Mouse (Mus musculus): ENCODE measurements at regions not wholly inside any gene's neighbourhood (a gene's known extent, or its start where the extent isn't known, plus 50 kb on each side); places are given as distances from the start of the nearest gene placed in this dataset.
A peak's percentile ranks its signal among the peaks of the same experiment; 100 is the strongest.

- no peak overlapping the region for H3K27ac ChIP-seq (replicated peaks; ENCODE audit: low read depth, low read length)
- no peaks in the 10 kb centered on the region for H3K27me3 ChIP-seq (replicated peaks; ENCODE audit: control insufficient read depth, insufficient read depth, low read length)
- H3K4me1 ChIP-seq (ENCODE audit: control insufficient read depth, insufficient read depth, low read length) = peaks cover 15% of the 10 kb centered on the region; the same call in 1 of the 2 replicates
- H3K4me2 ChIP-seq (ENCODE audit: low read depth, low read length) = no peak overlapping the region
- no peaks in the 10 kb centered on the region for H3K9me3 ChIP-seq (ENCODE audit: control insufficient read depth, low read length)
- H3K9ac ChIP-seq (ENCODE audit: low read depth, low read length) = no peak overlapping the region
- no peak for DNase-seq (ENCODE audit: low spot score)
- no peak for ATAC-seq (ENCODE audit: low read depth)
- no peak overlapping the region for H3K4me3 ChIP-seq (ENCODE audit: low read depth, low read length)
- WGBS = 92% methylated on average over 6 of the region's 6 CpGs
- no peaks in the 10 kb centered on the region for H3K36me3 ChIP-seq (ENCODE audit: control insufficient read depth, insufficient read depth, low read length)
Measured at GRCm38 (mm10) chr9:67610696-67611095, 51.2 kb upstream of the Tln2 start.

DNA sequence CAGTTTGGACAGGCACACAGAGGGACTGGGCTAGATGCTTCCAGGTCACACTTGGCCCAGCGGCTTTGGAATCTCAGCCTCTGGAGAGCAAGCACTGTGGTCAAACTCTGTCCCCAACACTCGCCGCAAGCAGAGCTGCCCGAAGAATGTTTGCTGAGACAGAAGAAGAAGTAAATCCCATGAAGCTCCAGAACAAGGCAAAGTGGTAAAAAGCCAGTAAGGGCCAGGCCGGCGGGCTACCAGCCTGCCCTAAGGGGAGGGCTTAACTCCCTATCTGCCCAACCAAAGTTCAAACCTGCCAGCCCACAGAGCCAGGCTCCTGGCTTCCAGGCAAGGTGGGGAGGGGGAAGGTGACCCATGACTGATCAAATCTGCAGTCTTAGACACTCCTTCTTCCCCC lies 52.2 kb upstream of the Tln2 start:
- ATAC-seq (ENCODE audit: low read depth) = no peak

GRCm38 (mm10) chr9:67612101-67612500 lies 52.6 kb upstream of the Tln2 start:
- ATAC-seq (ENCODE audit: low read depth) = no peak
- no peak overlapping the region for H3K4me3 ChIP-seq (ENCODE audit: low read depth, low read length)
- WGBS = 89% methylated on average over 2 of the region's 2 CpGs
- no peak overlapping the region for H3K9ac ChIP-seq (ENCODE audit: low read depth, low read length)
- no peak overlapping the region for H3K27ac ChIP-seq (replicated peaks; ENCODE audit: low read depth, low read length)
- H3K4me2 ChIP-seq (ENCODE audit: low read depth, low read length) = no peak overlapping the region
- H3K27me3 ChIP-seq (replicated peaks; ENCODE audit: control insufficient read depth, insufficient read depth, low read length) = no peaks in the 10 kb centered on the region
- DNase-seq (ENCODE audit: low spot score) = no peak
- H3K36me3 ChIP-seq (ENCODE audit: control insufficient read depth, insufficient read depth, low read length) = no peaks in the 10 kb centered on the region
- peaks cover 18% of the 10 kb centered on the region for H3K4me1 ChIP-seq (ENCODE audit: control insufficient read depth, insufficient read depth, low read length)
- no peaks in the 10 kb centered on the region for H3K9me3 ChIP-seq (ENCODE audit: control insufficient read depth, low read length)

More for the DNA sequence above, 52.2 kb upstream of the Tln2 start:
- Histone ChIP-seq H3K4me1 (ENCODE audit: control insufficient read depth, insufficient read depth, low read length) (peaks cover 14% of the 10 kb centered on the region), H3K27me3 (replicated peaks; ENCODE audit: control insufficient read depth, insufficient read depth, low read length) (no peaks in the 10 kb centered on the region), H3K27ac (replicated peaks; ENCODE audit: low read depth, low read length) (no peak overlapping the region), H3K9me3 (ENCODE audit: control insufficient read depth, low read length) (no peaks in the 10 kb centered on the region), H3K36me3 (ENCODE audit: control insufficient read depth, insufficient read depth, low read length) (no peaks in the 10 kb centered on the region), H3K9ac (ENCODE audit: low read depth, low read length) (no peak overlapping the region), H3K4me3 (ENCODE audit: low read depth, low read length) (no peak overlapping the region), H3K4me2 (ENCODE audit: low read depth, low read length) (no peak overlapping the region)
- DNase-seq (ENCODE audit: low spot score) = no peak
- 87% methylated on average over 6 of the region's 6 CpGs for WGBS

GRCm38 (mm10) chr9:67614068-67614727 lies 54.7 kb upstream of the Tln2 start:
- H3K36me3 ChIP-seq (ENCODE audit: control insufficient read depth, insufficient read depth, low read length) = no peaks in the 10 kb centered on the region
- no peak overlapping the region for H3K27ac ChIP-seq (replicated peaks; ENCODE audit: low read depth, low read length)
- H3K4me3 ChIP-seq (ENCODE audit: low read depth, low read length) = no peak overlapping the region
- 46% methylated on average over 2 of the region's 2 CpGs for WGBS
- no peak for DNase-seq (ENCODE audit: low spot score)
- H3K27me3 ChIP-seq (replicated peaks; ENCODE audit: control insufficient read depth, insufficient read depth, low read length) = no peaks in the 10 kb centered on the region
- H3K4me2 ChIP-seq (ENCODE audit: low read depth, low read length) = no peak overlapping the region
- no peak overlapping the region for H3K9ac ChIP-seq (ENCODE audit: low read depth, low read length)
- ATAC-seq (ENCODE audit: low read depth) = no peak
- peaks cover 33% of the 10 kb centered on the region for H3K4me1 ChIP-seq (ENCODE audit: control insufficient read depth, insufficient read depth, low read length)
- H3K9me3 ChIP-seq (ENCODE audit: control insufficient read depth, low read length) = no peaks in the 10 kb centered on the region

- no peak overlapping the region for H3K27ac ChIP-seq (replicated peaks; ENCODE audit: low read depth, low read length)
Measured at GRCm38 (mm10) chr9:67616207-67616606, 56.7 kb upstream of the Tln2 start.

GRCm38 (mm10) chr9:67617341-67618217 lies 58.1 kb upstream of the Tln2 start:
- no peaks in the 10 kb centered on the region for H3K27me3 ChIP-seq (replicated peaks; ENCODE audit: control insufficient read depth, insufficient read depth, low read length)
- 25% methylated on average over 14 of the region's 14 CpGs for WGBS
- H3K4me3 ChIP-seq (ENCODE audit: low read depth, low read length) = no peak overlapping the region
- ATAC-seq (ENCODE audit: low read depth) (peak; percentile 47; the same call in 1 of the 2 replicates), DNase-seq (ENCODE audit: low spot score) (peak; percentile 91)
- no peaks in the 10 kb centered on the region for H3K9me3 ChIP-seq (ENCODE audit: control insufficient read depth, low read length)
- H3K4me2 ChIP-seq (ENCODE audit: low read depth, low read length) = peak overlapping the region; percentile 28
- H3K27ac ChIP-seq (replicated peaks; ENCODE audit: low read depth, low read length) = peak overlapping the region; percentile 41; the same call in 1 of the 2 replicates
- no peak overlapping the region for H3K9ac ChIP-seq (ENCODE audit: low read depth, low read length)
- peaks cover 45% of the 10 kb centered on the region for H3K4me1 ChIP-seq (ENCODE audit: control insufficient read depth, insufficient read depth, low read length)
- no peaks in the 10 kb centered on the region for H3K36me3 ChIP-seq (ENCODE audit: control insufficient read depth, insufficient read depth, low read length)

More at GRCm38 (mm10) chr9:67616207-67616606, 56.7 kb upstream of the Tln2 start:
- ATAC-seq (ENCODE audit: low read depth) (no peak), DNase-seq (ENCODE audit: low spot score) (no peak)
- Histone ChIP-seq H3K4me1 (ENCODE audit: control insufficient read depth, insufficient read depth, low read length) (peaks cover 42% of the 10 kb centered on the region), H3K9ac (ENCODE audit: low read depth, low read length) (no peak overlapping the region), H3K27me3 (replicated peaks; ENCODE audit: control insufficient read depth, insufficient read depth, low read length) (no peaks in the 10 kb centered on the region), H3K4me3 (ENCODE audit: low read depth, low read length) (no peak overlapping the region), H3K36me3 (ENCODE audit: control insufficient read depth, insufficient read depth, low read length) (no peaks in the 10 kb centered on the region), H3K4me2 (ENCODE audit: low read depth, low read length) (no peak overlapping the region), H3K9me3 (ENCODE audit: control insufficient read depth, low read length) (no peaks in the 10 kb centered on the region)
- 96% methylated on average over 2 of the region's 2 CpGs for WGBS

DNA sequence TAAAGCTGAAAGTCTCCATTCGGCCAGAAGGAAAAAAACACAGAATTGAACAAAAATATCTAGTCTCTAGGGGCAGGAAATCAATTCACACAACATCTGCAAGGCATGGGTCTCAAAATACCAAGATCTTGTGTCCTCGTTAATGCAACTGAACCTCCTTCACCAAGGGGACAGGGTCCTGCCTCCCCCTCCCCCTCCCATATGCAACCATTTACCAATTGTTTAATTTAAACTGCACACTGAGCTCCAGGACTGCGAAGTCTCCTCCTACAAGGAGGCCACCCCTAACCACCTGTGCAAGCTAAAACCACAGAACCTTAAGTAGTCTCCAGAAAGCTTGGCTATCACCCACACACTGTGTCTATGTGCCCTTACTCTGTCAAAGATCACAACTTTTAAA lies 61.4 kb upstream of the Tln2 start:
- Histone ChIP-seq H3K27ac (replicated peaks; ENCODE audit: low read depth, low read length) (0 out of 2 replicates have a peak overlapping the region, but pooled peaks have one; percentile 46), H3K9ac (ENCODE audit: low read depth, low read length) (no peak overlapping the region), H3K27me3 (replicated peaks; ENCODE audit: control insufficient read depth, insufficient read depth, low read length) (no peaks in the 10 kb centered on the region), H3K4me2 (ENCODE audit: low read depth, low read length) (no peak overlapping the region), H3K36me3 (ENCODE audit: control insufficient read depth, insufficient read depth, low read length) (no peaks in the 10 kb centered on the region), H3K4me1 (ENCODE audit: control insufficient read depth, insufficient read depth, low read length) (peaks cover 34% of the 10 kb centered on the region), H3K9me3 (ENCODE audit: control insufficient read depth, low read length) (no peaks in the 10 kb centered on the region), H3K4me3 (ENCODE audit: low read depth, low read length) (no peak overlapping the region)
- 23% methylated on average over 3 of the region's 3 CpGs for WGBS
- ATAC-seq (ENCODE audit: low read depth) (no peak), DNase-seq (ENCODE audit: low spot score) (peak; percentile 53)

DNA sequence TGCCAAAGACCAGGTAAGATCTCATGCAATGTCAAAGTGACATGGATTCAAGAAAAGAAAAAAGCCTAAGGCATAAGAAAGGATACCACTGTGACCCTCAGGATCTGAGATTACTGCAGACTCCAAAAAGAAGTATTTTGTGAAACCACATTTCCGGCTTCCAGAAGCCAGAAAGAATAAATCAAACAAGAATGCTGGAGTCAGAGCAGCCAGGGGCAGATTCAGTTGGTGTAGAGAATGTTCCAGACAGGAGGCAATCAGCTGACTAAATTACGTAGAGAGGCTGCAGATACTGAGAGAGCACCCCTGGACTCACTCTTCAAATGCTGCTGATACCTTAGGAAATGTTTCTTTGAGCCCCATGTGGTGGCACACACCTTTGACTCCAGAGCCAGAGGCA lies 67.7 kb upstream of the Tln2 start:
- Histone ChIP-seq H3K9me3 (ENCODE audit: control insufficient read depth, low read length) (no peaks in the 10 kb centered on the region), H3K4me2 (ENCODE audit: low read depth, low read length) (no peak overlapping the region), H3K9ac (ENCODE audit: low read depth, low read length) (no peak overlapping the region), H3K36me3 (ENCODE audit: control insufficient read depth, insufficient read depth, low read length) (no peaks in the 10 kb centered on the region), H3K4me1 (ENCODE audit: control insufficient read depth, insufficient read depth, low read length) (0 out of 2 replicates have a peak, but pooled peaks cover 10% of the 10 kb centered on the region), H3K27ac (replicated peaks; ENCODE audit: low read depth, low read length) (no peak overlapping the region), H3K4me3 (ENCODE audit: low read depth, low read length) (no peak overlapping the region), H3K27me3 (replicated peaks; ENCODE audit: control insufficient read depth, insufficient read depth, low read length) (0 out of 2 replicates have a peak, but pooled peaks cover 6% of the 10 kb centered on the region)
- no peak for DNase-seq (ENCODE audit: low spot score)
- 76% methylated on average over 2 of the region's 2 CpGs for WGBS
- ATAC-seq (ENCODE audit: low read depth) = no peak
